Mouse (Mus musculus): ENCODE results near the gene Fbxo22.

- TF ChIP-seq CTCF (IDR thresholded peaks at IDR 0.05; ENCODE audit: extremely low read depth, insufficient read depth, insufficient read length, insufficient replicate concordance) = no peak
- no peak for TF ChIP-seq POLR2A (IDR thresholded peaks at IDR 0.05; ENCODE audit: low read depth, low read length)
These were observed 37.7 kb downstream of the Fbxo22 start for GRCm38 (mm10) chr9:55246440-55246839.

Measured in spleen, adult 2 months (tissue).